Mouse (Mus musculus) spleen, embryonic (tissue): ENCODE data around the gene Elp1.

Source experiments
- CTCF ChIA-PET: fragments of 350-600 bp; sonication (Branson Sonifier 250); formaldehyde crosslinking; loops from one replicate; lab custom pipeline; 2022; lab: Charles Lee

Elp1 gene

GRCm38 (mm10) chr4:56713155-56713554 is 89.0 kb downstream of the Elp1 start:
- CTCF ChIA-PET: interaction anchor here (0.5 kb wide), 1 partner anchor 657 kb away, joined by 6 read pairs; no protein-coding TSS in a partner anchor

GRCm38 (mm10) chr4:56702234-56702633 is 99.9 kb downstream of the Elp1 start:
- CTCF ChIA-PET: no interaction called here
